Mouse (Mus musculus): Measurements from ENCODE around the gene Large2. TPM values are rescaled to one million over a fixed set of nuclear protein-coding genes. Genes with fewer than 3 reads are reported as not detected.
A peak's percentile ranks its signal among the peaks of the same experiment; 100 is the strongest.

Large2 gene
- total RNA-seq (2012; rRNA removed) (1.4 and 1.5 TPM in 2 replicates), total RNA-seq (2014; rRNA removed) (0.19 TPM in 1 of 2 replicates, not detected in the other), polyA plus RNA-seq (2012; ENCODE audit: insufficient read length, low read depth) (0.45 and 0.89 TPM in 2 replicates)

DNA sequence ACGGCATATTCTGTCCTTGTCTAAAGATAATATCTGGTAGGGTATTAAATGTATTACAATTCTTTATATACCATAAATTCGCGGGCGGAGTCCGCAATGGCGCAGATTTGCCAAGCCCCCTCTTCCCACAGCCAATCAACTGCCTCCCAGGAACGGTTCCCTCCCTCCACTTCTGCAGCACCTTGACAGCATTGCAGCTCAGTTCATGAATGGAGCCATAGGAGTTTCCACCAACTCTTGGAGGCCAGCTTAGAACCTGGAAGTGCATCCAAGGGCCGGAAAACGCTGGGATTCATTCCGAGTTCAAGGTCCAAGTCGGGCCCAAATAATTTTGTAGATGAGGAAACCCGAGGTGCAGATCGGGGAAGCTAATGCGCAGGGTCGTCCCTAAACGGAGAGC is at the start of gene Large2, which contains the start of gene Pex16:
Gene Large2 (minus strand): TSS at position 356 of the 400 bp plus-strand sequence.
Gene Pex16 (plus strand): TSS at position 163 of the 400 bp plus-strand sequence.
- peak within 1 kb of the TSS; percentile 98 for H3K4me2 ChIP-seq (ENCODE audit: insufficient read depth, low read depth, poor library complexity, severe bottlenecking)
- H3K4me1 ChIP-seq (ENCODE audit: control insufficient read depth in 1 of 2, insufficient read depth in 2 of 2) = peaks cover 24 to 59% of the 10 kb centered on the region in 2 experiments
- peak within 1 kb of the TSS; percentile 88 to 99 (median 98) for H3K4me3 ChIP-seq (replicated peaks in 1 of 3; ENCODE audit: low read depth in 2 of 3, low read length in 2 of 3, poor library complexity in 1 of 3)
- dilution Hi-C loops (cut with MboI; ENCODE audit: extremely low pct_ligation_motif_present, extremely low pct_unique_long_range_greater_than_20kb, low sequenced_read_pairs) (no loop called here), in situ Hi-C loops (cut with MboI; ENCODE audit: low pct_ligation_motif_present, low pct_unique_long_range_greater_than_20kb, low sequenced_read_pairs) (no loop called here)
- peaks cover 22 to 29% of the 10 kb centered on the region in 2 experiments for H3K36me3 ChIP-seq (replicated peaks in 1 of 2; ENCODE audit: control insufficient read depth in 1 of 2, insufficient read depth in 1 of 2, low read length in 1 of 2)
- no peak within 1 kb of the TSS for H3K27ac ChIP-seq (ENCODE audit: insufficient read depth, low read depth)
- H3K27me3 ChIP-seq (replicated peaks) = peaks cover 9% of the 10 kb centered on the region
- H3K9ac ChIP-seq (ENCODE audit: insufficient read depth, low read depth) = peak within 1 kb of the TSS; percentile 89
- no peak for TF ChIP-seq TBP (conservative IDR thresholded peaks at IDR 0.05; ENCODE audit: low read depth, low read length)
- peak; percentile 45; the same call in 1 of the 2 replicates for TF ChIP-seq POLR2A (IDR thresholded peaks at IDR 0.05; ENCODE audit: low read depth, low read length)
- TF ChIP-seq MXI1 (IDR thresholded peaks at IDR 0.05; ENCODE audit: low read depth, low read length) = peak; percentile 42; the same call in 1 of the 2 replicates
- TF ChIP-seq TCF12 (IDR thresholded peaks at IDR 0.05; ENCODE audit: low read depth, low read length) = 0 out of 2 replicates have a peak, but pooled peaks have one; percentile 13
- no peak for TF ChIP-seq E2F4 (IDR thresholded peaks at IDR 0.05; ENCODE audit: insufficient replicate concordance, low read depth, low read length)
- H3K9me3 ChIP-seq (replicated peaks; ENCODE audit: low read length) = no peaks in the 10 kb centered on the region
- H3K79me2 ChIP-seq (replicated peaks; ENCODE audit: control insufficient read depth, extremely low read depth, insufficient read depth, poor library complexity, severe bottlenecking) = peaks cover 9% of the 10 kb centered on the region
- DNase-seq (ENCODE audit: extremely low read depth) = peak; percentile 55

DNA sequence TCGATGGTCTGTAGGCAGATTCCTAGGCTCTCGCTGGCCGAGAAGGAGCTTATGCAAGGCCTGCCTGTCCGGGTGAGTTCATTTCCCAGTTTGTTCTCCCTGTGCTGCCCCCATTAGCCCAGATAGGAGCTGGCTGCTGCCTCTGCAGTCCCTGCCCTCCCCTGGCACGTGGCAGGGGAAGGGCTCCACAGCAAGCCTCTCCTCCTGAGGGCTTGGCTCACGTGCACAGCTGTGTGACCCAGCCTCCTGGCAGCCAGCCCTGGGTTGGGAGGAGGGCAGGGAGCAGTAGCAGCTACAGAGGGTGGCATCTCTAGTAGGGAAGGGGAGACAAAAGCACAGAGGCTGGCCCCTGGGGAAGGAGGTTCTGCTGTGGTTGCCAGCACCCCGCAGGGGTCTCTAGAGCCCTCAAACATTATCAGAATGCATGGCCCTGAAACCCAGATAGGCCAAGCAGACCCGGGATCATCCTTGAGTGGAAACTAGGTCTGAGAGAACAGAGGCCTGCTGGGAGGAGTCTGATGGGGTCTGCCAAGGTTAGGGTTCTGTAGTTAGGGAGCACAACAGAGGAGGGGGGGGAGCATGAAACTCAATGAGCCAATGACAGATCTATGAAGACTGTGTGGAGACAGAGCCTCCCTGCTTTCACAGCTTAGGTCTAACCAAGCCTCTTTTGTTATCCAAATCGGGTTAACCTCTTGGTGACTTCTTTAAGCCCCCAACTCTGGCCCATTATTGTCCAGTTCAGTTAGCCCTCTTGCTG is 49.2 kb upstream of the Large2 start:
- peaks cover 74 to 98% of the 10 kb centered on the region in 2 experiments for H3K36me3 ChIP-seq (replicated peaks in 1 of 2; ENCODE audit: control insufficient read depth in 1 of 2, insufficient read depth in 1 of 2, low read length in 1 of 2)
- no peak overlapping the region for H3K9ac ChIP-seq (ENCODE audit: insufficient read depth, low read depth)
- dilution Hi-C loops (cut with MboI; ENCODE audit: extremely low pct_ligation_motif_present, extremely low pct_unique_long_range_greater_than_20kb, low sequenced_read_pairs) (no loop called here), in situ Hi-C loops (cut with MboI; ENCODE audit: low pct_ligation_motif_present, low pct_unique_long_range_greater_than_20kb, low sequenced_read_pairs) (no loop called here)
- H3K79me2 ChIP-seq (replicated peaks; ENCODE audit: control insufficient read depth, extremely low read depth, insufficient read depth, poor library complexity, severe bottlenecking) = peaks cover 16% of the 10 kb centered on the region
- H3K4me2 ChIP-seq (ENCODE audit: insufficient read depth, low read depth, poor library complexity, severe bottlenecking) = no peak overlapping the region
- peaks cover 0 to 27% of the 10 kb centered on the region in 2 experiments; a peak in 2 of 4 replicates for H3K4me1 ChIP-seq (ENCODE audit: control insufficient read depth in 1 of 2, insufficient read depth in 2 of 2)
- H3K27ac ChIP-seq (ENCODE audit: insufficient read depth, low read depth) = no peak overlapping the region
- H3K9me3 ChIP-seq (replicated peaks; ENCODE audit: low read length) = no peaks in the 10 kb centered on the region
- DNase-seq (ENCODE audit: extremely low read depth) = no peak
- no peak overlapping the region for H3K4me3 ChIP-seq (replicated peaks in 1 of 3; ENCODE audit: low read depth in 2 of 3, low read length in 2 of 3, poor library complexity in 1 of 3)
- TF ChIP-seq MEF2A (IDR thresholded peaks at IDR 0.05; ENCODE audit: borderline replicate concordance, low read depth, low read length) (no peak), PAX5 (IDR thresholded peaks at IDR 0.05; ENCODE audit: low read length) (no peak), TBP (conservative IDR thresholded peaks at IDR 0.05; ENCODE audit: low read depth, low read length) (no peak), E2F4 (IDR thresholded peaks at IDR 0.05; ENCODE audit: insufficient replicate concordance, low read depth, low read length) (no peak), USF2 (conservative IDR thresholded peaks at IDR 0.05; ENCODE audit: low read depth, low read length) (no peak), POLR2A (IDR thresholded peaks at IDR 0.05; ENCODE audit: low read depth, low read length) (no peak), NRF1 (IDR thresholded peaks at IDR 0.05; ENCODE audit: low read depth, low read length) (no peak), CHD2 (IDR thresholded peaks at IDR 0.05; ENCODE audit: low read length) (no peak), BHLHE40 (IDR thresholded peaks at IDR 0.05; ENCODE audit: low read depth, low read length) (no peak), SIN3A (IDR thresholded peaks at IDR 0.05; ENCODE audit: low read length) (no peak), ZKSCAN1 (IDR thresholded peaks at IDR 0.05; ENCODE audit: borderline replicate concordance, low read depth, low read length) (no peak), ZNF384 (IDR thresholded peaks at IDR 0.05; ENCODE audit: low read depth, low read length) (no peak), MAFK (IDR thresholded peaks at IDR 0.05; ENCODE audit: insufficient replicate concordance, low read length) (no peak), RCOR1 (conservative IDR thresholded peaks at IDR 0.05; ENCODE audit: low read depth, low read length) (no peak), SMC3 (IDR thresholded peaks at IDR 0.05; ENCODE audit: low read depth, low read length) (no peak), MYC (IDR thresholded peaks at IDR 0.05; ENCODE audit: low read depth, low read length) (no peak), CTCF (conservative IDR thresholded peaks at IDR 0.05 in 1 of 2, IDR thresholded peaks at IDR 0.05 in 1 of 2; ENCODE audit: low read depth in 2 of 2, low read length in 2 of 2) (no peak), ETS1 (conservative IDR thresholded peaks at IDR 0.05; ENCODE audit: low read depth, low read length) (no peak), TCF12 (IDR thresholded peaks at IDR 0.05; ENCODE audit: low read depth, low read length) (no peak)
- H3K27me3 ChIP-seq (replicated peaks) = no peaks in the 10 kb centered on the region
